Mouse (Mus musculus): ENCODE results near the gene Rnf151.

- no peak for TF ChIP-seq GATA1 (IDR thresholded peaks at IDR 0.05; ENCODE audit: borderline replicate concordance, low read length)
- TF ChIP-seq FLI1 (IDR thresholded peaks at IDR 0.05; ENCODE audit: low read length), result no peak
Measured at GRCm38 (mm10) chr17:24687146-24687595, 30.7 kb downstream of the Rnf151 start.

All from megakaryocyte, embryonic 14.5 days (primary cell).